Mouse (Mus musculus): ENCODE results near the gene Atp2b2.

- TF ChIP-seq CTCF (IDR thresholded peaks at IDR 0.05; ENCODE audit: low read depth) (no peak), EP300 (IDR thresholded peaks at IDR 0.05; ENCODE audit: low read depth) (no peak)
Observed at GRCm38 (mm10) chr6:113970464-113970863, 71.9 kb downstream of the Atp2b2 start.

Measured in liver, embryonic 14.5 days (tissue).